Mouse (Mus musculus): ENCODE measurements around the gene Cntln.

DNA sequence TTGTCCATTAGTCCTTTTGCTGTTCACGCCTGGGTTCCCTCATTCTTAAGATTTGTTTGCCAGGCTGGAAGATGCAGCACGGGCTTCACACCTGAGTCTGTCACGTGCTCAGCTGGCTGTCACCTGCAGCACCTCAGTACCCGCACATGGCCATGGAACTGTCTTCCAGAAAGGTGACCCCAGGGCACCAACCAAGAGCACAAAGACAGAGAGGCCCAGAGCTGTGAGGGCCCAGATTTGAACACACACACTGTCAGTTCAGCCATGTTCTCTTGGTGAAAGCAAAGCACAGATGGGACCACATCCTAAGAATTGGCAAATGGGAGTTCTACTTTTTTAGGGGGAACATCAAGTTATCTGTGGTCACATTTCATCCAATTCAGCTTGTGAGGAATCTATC is 211.9 kb downstream of the Cntln start:
- TF ChIP-seq CTCF (conservative IDR thresholded peaks at IDR 0.05; ENCODE audit: low read length) (no peak), POU5F1 (IDR thresholded peaks at IDR 0.05; ENCODE audit: borderline replicate concordance, low read length) (no peak), NANOG (IDR thresholded peaks at IDR 0.05; ENCODE audit: borderline replicate concordance, low read length) (no peak)

Measured in E14TG2a.4 (cell line).